Mouse (Mus musculus) erythroblast, embryonic 14.5 days (primary cell): ENCODE results near the gene Ankrd54.

Experiments used
- GATA1 ChIP-seq: IDR thresholded peaks from 2 replicates; pipeline ENCODE4 v1.6.1; 2012; ENCODE audit warnings: low read length, inconsistent platforms, mixed read lengths
- TAL1 ChIP-seq: IDR thresholded peaks from 3 replicates; pipeline ENCODE4 v1.6.1; 2012; ENCODE audit warnings: low read length, inconsistent platforms, mixed read lengths

GRCm38 (mm10) chr15:79062376-79063159 lies at the start of gene Ankrd54:
- TF ChIP-seq GATA1 (no peak), TAL1 (no peak)
